Mouse (Mus musculus): Measurements from ENCODE around the gene Tnks2. TPM values are rescaled to one million over a fixed set of nuclear protein-coding genes. Genes with fewer than 3 reads are reported as not detected.

The Tnks2 gene
- polyA plus RNA-seq (2012; rRNA removed): 37.4 and 39.7 TPM in 2 replicates

DNA sequence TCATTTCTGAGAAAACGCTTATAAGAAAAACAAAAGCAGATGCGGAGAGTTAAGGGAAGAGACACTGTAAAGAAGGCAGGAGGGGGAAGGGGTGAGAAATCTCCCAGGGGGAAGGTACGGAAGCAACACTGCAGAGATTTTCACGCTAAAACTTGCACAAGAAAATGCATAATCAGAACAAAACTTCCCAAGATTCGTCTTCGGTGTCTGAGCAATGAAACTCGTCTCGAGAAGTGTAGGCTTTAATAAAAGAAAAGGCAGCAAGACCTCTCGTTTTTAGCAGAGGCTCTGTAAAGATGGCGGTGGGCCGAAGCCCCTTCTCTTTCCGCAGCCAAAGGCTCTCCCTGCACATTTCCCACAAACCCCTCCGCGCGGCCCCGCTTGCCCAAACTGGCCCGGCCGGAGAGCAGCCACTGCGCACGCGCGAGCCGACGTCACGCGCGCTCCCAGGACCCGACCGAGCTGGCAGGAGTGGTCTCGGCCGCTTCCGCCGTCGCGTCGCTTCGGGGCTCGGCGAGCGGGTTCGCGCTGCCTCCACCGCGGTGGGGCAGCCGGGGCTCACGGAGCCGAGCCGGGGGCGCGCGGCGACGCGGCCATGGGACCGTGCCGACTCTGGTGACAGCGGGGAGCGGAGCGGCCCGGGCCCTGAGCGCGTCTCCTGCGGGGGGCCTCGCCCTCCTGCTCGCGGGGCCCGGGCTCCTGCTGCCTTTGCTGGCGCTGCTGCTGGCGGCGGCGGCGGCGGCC, at the start of gene Tnks2:
TSS of gene Tnks2 (plus strand) at position 445 of the 744 bp plus-strand sequence.

DNA sequence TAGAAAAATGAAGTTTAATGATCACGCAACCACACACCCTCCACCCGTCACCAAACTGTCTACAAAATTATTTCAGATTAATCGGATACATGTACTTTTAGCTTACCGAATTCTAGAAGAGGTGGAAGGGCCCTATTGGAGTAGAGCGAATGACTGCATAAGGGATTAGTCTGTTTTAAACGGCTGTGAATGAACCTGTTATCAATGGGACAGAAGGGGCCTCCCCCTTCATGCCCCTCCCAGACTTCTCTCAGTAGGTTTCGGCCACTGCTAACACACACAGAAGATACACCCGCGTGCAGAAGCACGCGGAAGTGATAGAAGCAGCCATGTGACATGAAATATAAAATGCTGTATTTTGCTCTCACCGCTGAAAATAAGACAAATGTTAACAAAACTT, 85.4 kb downstream of the Tnks2 start, which contains the start of gene Fgfbp3:
TSS of gene Fgfbp3 (minus strand) at position 150 of the 400 bp plus-strand sequence.

GRCm38 (mm10) chr19:36925671-36926552, 91.9 kb downstream of the Tnks2 start, which contains the start of gene Btaf1:
TSS of gene Btaf1 (plus strand) at chr19:36926079.

Other genes with a start within 250 kb of the Tnks2 start
- gene Ppp1r3c, start 97.6 kb upstream of the Tnks2 start, polyA plus RNA-seq (2012; rRNA removed): 2.0 and 2.9 TPM in 2 replicates
- gene Fgfbp3, start 85.4 kb downstream of the Tnks2 start, polyA plus RNA-seq (2012; rRNA removed): 22.4 and 39.2 TPM in 2 replicates
- 3.3 and 3.7 TPM in 2 replicates for gene Btaf1, start 91.8 kb downstream of the Tnks2 start, polyA plus RNA-seq (2012; rRNA removed)

All from ovary, adult 2 months (tissue).